Mouse (Mus musculus): ENCODE data around the gene Lrrc74a.

DNA sequence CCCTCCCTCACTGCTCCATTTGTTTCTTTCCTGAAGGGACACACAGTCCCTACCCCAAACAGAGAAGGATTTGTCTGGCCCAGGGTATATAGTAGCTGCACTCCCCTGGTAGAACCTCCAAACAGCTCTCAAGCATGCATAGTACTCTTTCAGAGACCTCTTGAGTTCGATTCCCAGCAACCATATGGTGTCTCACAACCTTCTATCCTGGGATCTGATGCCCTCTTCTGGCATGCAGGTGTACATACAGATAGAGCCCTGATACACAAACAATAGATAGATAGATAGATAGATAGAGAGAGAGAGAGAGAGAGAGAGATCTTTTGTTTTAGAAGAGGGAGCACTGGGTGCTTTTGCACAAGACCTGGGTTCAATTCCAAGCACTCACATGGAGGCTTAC, 75.9 kb downstream of the Lrrc74a start:
- TF ChIP-seq GATA1 (IDR thresholded peaks at IDR 0.05; ENCODE audit: borderline replicate concordance, low read length) (no peak), CTCF (IDR thresholded peaks at IDR 0.05; ENCODE audit: low read depth, low read length) (no peak), TAL1 (conservative IDR thresholded peaks at IDR 0.05; ENCODE audit: low read depth, low read length) (no peak)
